Mouse (Mus musculus) macrophage (primary cell): ENCODE measurements around the gene Pomt2. TPM values are rescaled to one million over a fixed set of nuclear protein-coding genes. Genes with fewer than 3 reads are reported as not detected.

Source experiments
- H3K27ac ChIP-seq: fragments of 350-480 bp; formaldehyde crosslinking; 2 replicates; pipeline ENCODE4 v1.9.0; 2021
- H3K36me3 ChIP-seq: fragments of 350-480 bp; formaldehyde crosslinking; 2 replicates; pipeline ENCODE4 v1.9.0; 2021; ENCODE audit errors: inconsistent target
- H3K4me3 ChIP-seq: fragments of 350-480 bp; formaldehyde crosslinking; 2 replicates; pipeline ENCODE4 v1.9.0; 2021; ENCODE audit errors: inconsistent target
- H3K79me2 ChIP-seq: fragments of 350-480 bp; formaldehyde crosslinking; 2 replicates; pipeline ENCODE4 v1.9.0; 2021; ENCODE audit errors: inconsistent target
- WGBS: methylation state at CpG from one replicate; pipeline ENCODE4 v1.1.7; 2026; ENCODE audit warnings: inconsistent platforms; ENCODE audit not compliant: missing documents; 5-methylcytosine and 5-hydroxymethylcytosine counted together
- polyA plus RNA-seq: library from polyadenylated mRNA; stranded (reverse); fragments of 250-400 nt; gene quantifications from 3 replicates; pipeline ENCODE4 v1.2.4, GENCODE M21; 2018; ENCODE audit warnings: inconsistent platforms

Gene Pomt2
- polyA plus RNA-seq, 1 experiment from 2014 or later = 5.8 TPM

DNA sequence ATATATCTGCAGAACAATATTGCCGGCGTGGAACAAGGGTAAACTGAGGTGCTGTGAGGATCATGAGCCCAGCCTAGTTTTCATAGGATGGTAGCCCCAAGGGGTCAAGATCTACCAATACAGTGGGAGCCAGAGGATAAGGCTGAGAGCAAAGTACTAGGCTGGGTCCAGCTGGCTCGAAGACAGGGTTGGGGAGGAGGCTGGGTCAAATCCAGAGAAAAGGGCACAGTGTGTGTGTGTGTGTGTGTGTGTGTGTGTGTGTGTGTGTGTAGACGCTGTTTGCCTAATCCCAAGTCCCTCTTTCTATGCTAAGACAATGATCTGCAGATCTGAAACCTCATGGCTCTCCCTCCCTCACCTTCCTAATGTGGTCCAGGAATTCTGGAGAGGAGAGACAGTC, 47.4 kb downstream of the Pomt2 start:
- Histone ChIP-seq H3K36me3 (no peaks in the 10 kb centered on the region), H3K79me2 (no peaks in the 10 kb centered on the region), H3K4me3 (no peak overlapping the region), H3K27ac (no peak overlapping the region)
- WGBS = 93% methylated on average over 4 of the region's 4 CpGs

DNA sequence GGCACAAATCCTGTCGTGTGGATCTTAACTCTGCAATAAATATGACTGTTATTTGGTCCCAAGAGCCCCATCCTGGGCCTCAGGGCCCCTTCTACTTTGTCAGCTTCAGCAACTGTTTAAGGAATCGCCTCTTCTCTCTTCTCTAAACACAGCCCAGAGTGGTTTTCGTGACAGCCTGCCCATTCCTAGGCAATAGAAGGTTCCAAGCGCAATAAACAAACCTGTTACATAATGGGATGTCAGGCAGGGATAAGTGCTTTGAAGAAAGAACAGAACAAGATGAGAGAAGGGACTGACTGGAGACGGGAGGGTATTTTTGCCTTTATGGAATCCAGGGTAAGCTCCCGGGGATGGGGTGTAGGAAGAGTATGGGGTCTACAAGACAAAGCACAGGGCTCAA, 54.1 kb downstream of the Pomt2 start:
- Histone ChIP-seq H3K79me2 (no peaks in the 10 kb centered on the region), H3K36me3 (no peaks in the 10 kb centered on the region), H3K4me3 (no peak overlapping the region), H3K27ac (no peak overlapping the region)
- 63% methylated on average over 6 of the region's 6 CpGs for WGBS

DNA sequence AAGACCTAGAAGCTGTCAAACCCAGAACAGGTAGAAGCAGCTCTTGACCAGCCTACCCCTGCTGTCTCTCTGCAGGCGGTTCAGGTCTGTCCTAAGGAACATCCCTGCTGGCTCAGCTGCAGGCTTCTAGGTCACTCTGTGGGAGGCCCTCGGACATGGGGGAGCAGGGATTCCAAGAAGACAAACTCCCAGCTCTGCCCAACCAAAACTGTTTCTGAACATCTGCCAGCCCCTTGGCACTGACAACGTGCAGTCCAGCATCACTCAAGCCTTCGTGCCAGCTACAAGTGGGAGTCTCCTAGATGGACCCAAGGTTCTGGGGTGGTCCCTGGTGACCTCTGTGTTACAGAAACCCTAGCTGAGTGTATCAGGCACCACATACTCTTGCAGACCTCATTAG, 54.5 kb downstream of the Pomt2 start:
- WGBS = 89% methylated on average over 4 of the region's 4 CpGs
- no peak overlapping the region for H3K27ac ChIP-seq
- no peaks in the 10 kb centered on the region for H3K36me3 ChIP-seq

DNA sequence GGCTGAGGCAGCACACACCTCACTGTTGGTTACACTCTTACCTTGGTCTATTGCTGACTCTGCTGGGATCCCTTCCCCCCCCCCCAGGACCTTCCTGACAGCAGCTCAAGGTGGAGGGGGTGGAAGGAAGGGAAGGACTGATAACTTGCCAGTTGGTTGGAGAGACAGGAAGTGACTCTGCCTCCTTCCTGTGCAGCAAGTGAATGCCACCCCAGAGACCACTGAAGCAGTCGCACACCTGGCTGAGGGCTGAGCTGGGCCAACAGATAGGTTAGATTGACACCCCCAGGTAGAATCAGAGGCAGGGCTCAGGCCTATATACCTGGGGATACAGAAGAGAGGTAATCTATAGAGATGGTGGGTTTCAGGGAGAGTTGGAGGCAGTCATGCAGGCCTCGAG, 55.9 kb downstream of the Pomt2 start:
- no peak overlapping the region for H3K27ac ChIP-seq
- no peak overlapping the region for H3K4me3 ChIP-seq
- 60% methylated on average over 2 of the region's 2 CpGs for WGBS
- H3K36me3 ChIP-seq = no peaks in the 10 kb centered on the region
- H3K79me2 ChIP-seq = no peaks in the 10 kb centered on the region

More for the DNA sequence above, 54.5 kb downstream of the Pomt2 start:
- no peaks in the 10 kb centered on the region for H3K79me2 ChIP-seq
- no peak overlapping the region for H3K4me3 ChIP-seq

DNA sequence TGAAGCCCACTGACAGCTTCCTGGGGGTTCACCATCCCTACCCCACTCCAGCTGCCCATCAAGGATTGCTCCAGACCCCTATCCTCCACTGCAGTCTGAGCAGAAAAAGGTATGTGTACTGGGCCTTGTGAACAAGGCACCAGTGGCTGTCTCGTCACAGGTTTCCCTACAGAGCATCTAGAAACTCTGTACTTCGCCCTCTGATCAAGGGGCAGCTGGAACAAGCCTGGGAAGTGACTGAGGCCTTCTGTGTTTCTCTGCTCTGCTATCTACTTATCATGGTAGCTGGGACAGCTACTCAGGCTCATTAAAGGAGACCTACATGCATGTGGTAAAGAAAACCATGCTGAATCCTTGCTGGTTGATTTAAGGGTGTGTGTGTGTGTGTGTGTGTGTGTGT, 58.1 kb downstream of the Pomt2 start:
- no peaks in the 10 kb centered on the region for H3K79me2 ChIP-seq
- no peak overlapping the region for H3K27ac ChIP-seq
- no peak overlapping the region for H3K4me3 ChIP-seq
- WGBS = 93% methylated on average over 2 of the region's 2 CpGs
- H3K36me3 ChIP-seq = no peaks in the 10 kb centered on the region

DNA sequence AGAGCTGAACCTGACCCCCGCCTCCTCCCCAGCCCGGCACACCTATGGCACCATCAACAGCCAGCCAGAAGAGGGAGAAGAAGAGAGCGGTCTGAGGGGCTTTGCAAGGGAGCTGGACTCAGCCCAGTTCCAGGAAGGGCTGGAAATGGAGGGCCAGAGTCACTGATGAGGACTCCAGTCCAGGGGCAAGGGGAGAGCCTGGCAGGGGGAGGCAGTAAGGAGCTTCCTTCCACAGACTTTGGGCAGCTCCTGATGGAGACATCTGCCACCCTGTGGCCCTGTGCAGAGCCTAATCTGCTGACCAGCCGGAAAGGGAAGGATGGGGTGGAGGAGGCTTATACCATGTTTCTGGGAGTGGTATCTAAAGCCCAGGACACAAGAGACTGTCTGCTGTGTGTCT, 58.5 kb downstream of the Pomt2 start:
- Histone ChIP-seq H3K4me3 (no peak overlapping the region), H3K36me3 (no peaks in the 10 kb centered on the region), H3K27ac (no peak overlapping the region), H3K79me2 (no peaks in the 10 kb centered on the region)
- 85% methylated on average over 4 of the region's 4 CpGs for WGBS

DNA sequence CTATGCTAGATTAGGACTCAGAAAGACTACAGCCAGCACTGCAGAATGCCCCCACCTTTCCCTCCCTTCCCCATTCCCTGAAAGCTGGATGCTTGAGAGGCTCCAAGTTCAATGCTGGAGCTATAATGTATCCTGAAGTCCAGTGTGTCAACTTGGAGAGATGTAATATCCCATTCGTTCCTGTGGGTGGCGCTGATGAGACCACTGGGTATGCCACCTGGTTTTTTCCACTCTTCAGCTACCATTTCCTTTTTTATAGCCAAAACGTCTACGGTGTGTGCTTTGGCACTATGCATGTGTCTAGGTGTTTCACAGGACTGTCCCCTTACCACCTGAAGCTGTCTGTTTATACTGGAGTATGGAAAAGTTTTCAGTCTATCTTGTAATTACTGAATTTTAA, 59.4 kb downstream of the Pomt2 start:
- H3K79me2 ChIP-seq = no peaks in the 10 kb centered on the region
- no peak overlapping the region for H3K27ac ChIP-seq
- WGBS = 20% methylated on average over 4 of the region's 4 CpGs
- H3K4me3 ChIP-seq = no peak overlapping the region
- no peaks in the 10 kb centered on the region for H3K36me3 ChIP-seq

DNA sequence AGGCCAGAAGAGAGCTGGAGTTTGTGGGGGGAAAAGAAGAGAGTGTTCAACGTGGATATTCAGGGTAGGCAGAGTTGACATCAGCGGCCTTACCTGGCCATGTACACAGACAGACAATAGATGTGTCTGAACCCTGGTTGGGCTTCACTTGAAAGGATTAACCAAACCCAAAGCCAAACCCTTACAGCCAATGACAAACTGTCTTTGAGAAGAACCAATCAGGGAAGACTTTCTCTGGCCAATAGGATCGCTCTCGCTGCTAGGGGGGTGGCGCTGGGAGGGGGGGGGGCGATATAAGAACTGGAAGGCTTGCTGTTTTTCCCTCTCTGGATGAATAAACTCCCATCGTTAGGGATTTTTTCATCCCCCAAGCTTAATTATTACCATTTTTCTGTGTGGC, 60.5 kb downstream of the Pomt2 start:
- no peaks in the 10 kb centered on the region for H3K79me2 ChIP-seq
- H3K27ac ChIP-seq = no peak overlapping the region
- WGBS = 71% methylated on average over 7 of the region's 7 CpGs
- no peak overlapping the region for H3K4me3 ChIP-seq
- no peaks in the 10 kb centered on the region for H3K36me3 ChIP-seq

DNA sequence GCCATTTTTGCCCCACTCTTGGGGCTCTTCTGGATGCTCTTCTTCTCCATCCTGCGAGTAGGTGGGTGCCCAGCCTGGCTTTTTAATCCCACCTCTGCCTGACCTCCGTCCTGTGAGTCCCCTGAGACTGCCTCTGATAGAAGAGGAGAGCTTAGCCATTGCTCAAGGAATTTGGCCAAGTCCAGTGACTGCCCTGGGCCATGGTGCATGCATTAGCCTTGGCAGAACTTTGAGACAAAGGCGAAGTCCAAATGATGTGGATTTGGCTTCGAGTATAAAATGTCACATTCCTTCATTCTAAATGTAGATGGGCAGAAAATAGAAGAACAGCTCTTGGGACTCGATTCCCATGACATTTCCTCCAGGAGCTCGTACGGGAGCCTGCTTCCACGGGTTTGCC, 65.0 kb downstream of the Pomt2 start:
- H3K4me3 ChIP-seq = no peak overlapping the region

DNA sequence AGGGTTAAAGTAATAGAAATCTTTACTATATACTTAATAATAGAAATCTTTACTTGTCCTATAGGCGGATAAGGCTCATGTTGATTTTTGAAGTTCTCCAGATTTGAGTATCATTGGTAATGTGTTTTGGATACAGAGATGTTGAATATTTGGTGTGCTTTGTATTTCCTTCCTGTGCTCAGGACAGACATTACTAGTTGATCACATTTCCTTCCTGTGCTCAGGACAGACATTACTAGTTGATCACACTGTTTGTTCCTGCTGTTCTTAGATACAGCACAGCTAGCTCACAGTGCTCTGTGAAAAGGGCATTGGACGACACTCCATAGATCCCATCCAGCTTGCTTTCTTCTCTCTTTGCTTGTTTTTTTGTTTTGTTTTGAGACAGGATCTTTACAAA, 71.2 kb downstream of the Pomt2 start:
- WGBS = 92% methylated on average over 2 of the region's 2 CpGs
- H3K79me2 ChIP-seq = no peaks in the 10 kb centered on the region
- H3K27ac ChIP-seq = no peak overlapping the region
- H3K4me3 ChIP-seq = no peak overlapping the region
- no peaks in the 10 kb centered on the region for H3K36me3 ChIP-seq

More for the DNA sequence above, 65.0 kb downstream of the Pomt2 start:
- Histone ChIP-seq H3K27ac (no peak overlapping the region), H3K36me3 (no peaks in the 10 kb centered on the region), H3K79me2 (no peaks in the 10 kb centered on the region)
- 85% methylated on average over 8 of the region's 8 CpGs for WGBS

DNA sequence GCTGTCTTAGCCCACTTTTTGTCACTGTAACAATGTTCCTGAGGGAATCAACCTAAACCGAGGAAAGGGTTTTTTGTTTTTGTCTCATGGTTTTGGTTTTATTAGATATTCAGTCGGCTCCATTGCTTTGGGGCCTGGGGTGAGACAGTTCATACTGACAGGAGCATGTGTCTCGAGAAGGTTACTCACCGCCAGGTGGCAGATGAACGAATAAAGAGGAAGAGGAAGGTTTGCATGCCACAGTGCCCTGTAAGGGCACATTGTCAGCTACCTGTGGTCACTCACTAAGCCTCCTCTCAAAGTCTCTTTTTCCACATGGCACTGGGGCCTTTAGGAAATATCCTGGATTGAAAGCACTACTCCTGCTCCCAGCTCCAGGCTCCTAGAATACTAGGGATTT, 77.2 kb downstream of the Pomt2 start:
- WGBS = 55% methylated on average over 5 of the region's 5 CpGs
- H3K36me3 ChIP-seq = no peaks in the 10 kb centered on the region
- no peak overlapping the region for H3K4me3 ChIP-seq
- no peaks in the 10 kb centered on the region for H3K79me2 ChIP-seq
- no peak overlapping the region for H3K27ac ChIP-seq

DNA sequence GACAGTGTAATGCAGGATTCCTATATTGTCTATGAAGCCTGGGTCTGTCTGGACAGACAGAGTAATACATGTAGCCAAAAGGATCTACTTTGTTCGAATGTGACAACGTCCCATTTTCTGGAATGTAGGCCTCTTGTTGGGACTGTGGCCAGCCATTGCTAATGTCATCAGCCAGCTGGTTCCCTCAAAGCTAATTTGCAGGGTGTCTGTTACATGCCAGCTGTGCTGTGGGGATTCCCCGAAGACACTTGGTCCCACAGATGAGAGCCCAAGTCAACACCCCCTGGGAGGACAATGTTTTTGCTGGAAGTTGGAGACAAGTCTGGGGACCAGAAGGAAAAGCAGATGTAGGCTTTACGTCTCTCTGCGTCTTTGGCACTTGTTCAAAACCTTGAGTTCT, 81.3 kb downstream of the Pomt2 start:
- Histone ChIP-seq H3K36me3 (no peaks in the 10 kb centered on the region), H3K27ac (no peak overlapping the region), H3K4me3 (no peak overlapping the region), H3K79me2 (no peaks in the 10 kb centered on the region)
- 87% methylated on average over 5 of the region's 5 CpGs for WGBS

DNA sequence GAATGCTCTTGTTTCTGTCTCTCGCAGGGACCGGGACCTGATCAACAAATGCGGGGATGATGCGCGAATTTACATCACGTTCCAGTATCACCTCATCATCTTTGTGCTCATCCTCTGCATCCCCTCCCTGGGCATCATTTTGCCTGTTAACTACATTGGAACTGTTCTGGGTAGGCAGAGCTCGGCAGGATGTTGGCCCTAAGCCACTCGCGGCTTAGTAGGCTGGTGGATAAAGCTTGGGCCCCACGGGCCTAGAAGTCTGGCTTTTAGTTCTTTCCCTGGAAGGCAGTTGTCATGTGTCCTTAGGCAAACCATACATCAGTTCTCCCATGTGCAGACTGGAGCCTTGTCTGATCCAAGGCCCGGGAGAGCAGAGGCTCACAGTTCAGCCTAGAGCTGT, 82.3 kb downstream of the Pomt2 start:
- H3K36me3 ChIP-seq = no peaks in the 10 kb centered on the region
- no peaks in the 10 kb centered on the region for H3K79me2 ChIP-seq
- WGBS = 87% methylated on average over 11 of the region's 11 CpGs
- H3K4me3 ChIP-seq = no peak overlapping the region
- H3K27ac ChIP-seq = no peak overlapping the region

DNA sequence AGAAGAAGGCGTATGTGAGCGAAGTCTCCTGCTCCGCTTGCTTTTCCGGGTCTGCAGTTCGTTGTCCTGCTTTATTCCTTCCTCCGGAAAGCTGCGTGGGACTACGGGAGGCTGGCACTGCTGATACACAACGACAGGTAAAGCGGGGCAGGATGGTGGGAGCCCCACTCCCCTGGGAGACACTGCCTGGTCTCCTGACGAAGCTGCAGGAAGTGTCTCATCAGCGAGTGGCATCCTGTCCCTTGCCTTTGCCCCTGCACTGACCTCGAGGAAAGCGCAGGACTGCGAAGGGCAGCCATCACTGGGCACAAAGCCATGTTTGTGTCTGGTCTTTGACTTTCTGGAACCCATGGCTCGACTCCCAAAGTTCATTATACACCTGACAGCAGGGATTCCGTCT, 90.7 kb downstream of the Pomt2 start:
- Histone ChIP-seq H3K4me3 (no peak overlapping the region), H3K27ac (no peak overlapping the region), H3K36me3 (no peaks in the 10 kb centered on the region), H3K79me2 (no peaks in the 10 kb centered on the region)
- WGBS = 66% methylated on average over 17 of the region's 17 CpGs
